Mouse (Mus musculus) ES-E14 (cell line): ENCODE results near the gene Klk6. TPM values are rescaled to one million over a fixed set of nuclear protein-coding genes. Genes with fewer than 3 reads are reported as not detected.

Experiments used
- DNase-seq: peaks from one replicate; pipeline ENCODE4 v3.0.0-alpha.2; 2013; ENCODE audit warnings: low read depth, low spot score
- H3K27ac ChIP-seq: 2 replicates; pipeline ENCODE4 v1.5.1; 2012; ENCODE audit warnings: low read depth, mild to moderate bottlenecking, low read length, moderate library complexity, mixed read lengths; ENCODE audit not compliant: poor library complexity, insufficient read depth, severe bottlenecking
- H3K36me3 ChIP-seq: 2 replicates; pipeline ENCODE4 v1.6.1; 2012; ENCODE audit warnings: mild to moderate bottlenecking, low read length, moderate library complexity, mixed read lengths; ENCODE audit not compliant: control insufficient read depth, poor library complexity, insufficient read depth, severe bottlenecking
- H3K4me1 ChIP-seq, 2 experiments: fragments of 150-350 bp in 1 of 2; sonication (generic) in 1 of 2; 2 replicates each; pipeline ENCODE4 v1.6.1; 2012; ENCODE audit warnings: low read length in 2 of 2, mild to moderate bottlenecking in 1 of 2, mixed read lengths in 1 of 2; ENCODE audit not compliant: control insufficient read depth in 2 of 2, insufficient read depth in 2 of 2, poor library complexity in 1 of 2
- H3K4me3 ChIP-seq, 2 experiments: fragments of 150-350 bp in 1 of 2; sonication (generic) in 1 of 2; 2 replicates each; pipeline ENCODE4 v1.5.1; 2012; ENCODE audit warnings: low read length in 2 of 2, low read depth in 1 of 2, mild to moderate bottlenecking in 1 of 2, mixed read lengths in 1 of 2; ENCODE audit not compliant: insufficient read depth in 1 of 2, poor library complexity in 1 of 2, severe bottlenecking in 1 of 2
- H3K9ac ChIP-seq: 2 replicates; pipeline ENCODE4 v1.6.1; 2012; ENCODE audit warnings: low read depth, mild to moderate bottlenecking, low read length, mixed read lengths; ENCODE audit not compliant: poor library complexity, insufficient read depth, severe bottlenecking
- H3K9me3 ChIP-seq: fragments of 150-350 bp; sonication (generic); 2 replicates; pipeline ENCODE4 v1.6.1; 2012; ENCODE audit warnings: low read depth, mild to moderate bottlenecking, low read length; ENCODE audit not compliant: control insufficient read depth, insufficient read depth
- CHD2 ChIP-seq: IDR thresholded peaks from 2 replicates; pipeline ENCODE4 v1.6.1; 2014; ENCODE audit warnings: mild to moderate bottlenecking, low read depth, low read length, inconsistent platforms
- HCFC1 ChIP-seq: IDR thresholded peaks from 2 replicates; pipeline ENCODE4 v1.6.1; 2012; ENCODE audit warnings: low read length, inconsistent platforms, borderline replicate concordance; ENCODE audit not compliant: insufficient read depth
- MAFK ChIP-seq: IDR thresholded peaks from 2 replicates; pipeline ENCODE4 v1.6.1; 2014; ENCODE audit warnings: mild to moderate bottlenecking, low read depth, low read length, inconsistent platforms; ENCODE audit not compliant: insufficient read depth
- ZC3H11A ChIP-seq: IDR thresholded peaks from 2 replicates; pipeline ENCODE4 v1.6.1; 2012; ENCODE audit warnings: low read depth, mild to moderate bottlenecking, inconsistent platforms, low read length, borderline replicate concordance
- ZNF384 ChIP-seq: IDR thresholded peaks from 2 replicates; pipeline ENCODE4 v1.6.1; 2012; ENCODE audit warnings: low read depth, low read length, inconsistent platforms
- in situ Hi-C, 2 experiments: fragments of 600-800 bp; cut with MboI; formaldehyde crosslinking; loops; one replicate each; pipeline ENCODE4 v1.15.1; 2025; ENCODE audit warnings: low sequenced_read_pairs in 2 of 2, inconsistent platforms in 1 of 2; ENCODE audit not compliant: unreplicated experiment in 2 of 2
- total RNA-seq: library from RNA; depleted of rRNA; stranded (reverse); fragments of 300-350 nt; gene quantifications from 2 replicates; pipeline ENCODE4 v1.2.3, GENCODE M21; 2012

Gene Klk6
- total RNA-seq, 1 experiment, result 0.54 TPM

GRCm38 (mm10) chr7:43777423-43777822 lies 46.9 kb upstream of the Klk6 start:
- DNase-seq, result no peak
- H3K27ac ChIP-seq, result no peak overlapping the region
- no peaks in the 10 kb centered on the region for H3K9me3 ChIP-seq
- TF ChIP-seq ZC3H11A (no peak), HCFC1 (no peak), CHD2 (no peak), ZNF384 (no peak), MAFK (no peak)
- no peaks in the 10 kb centered on the region for H3K36me3 ChIP-seq
- no peak overlapping the region for H3K4me3 ChIP-seq
- H3K4me1 ChIP-seq, result peaks cover 0 to 39% of the 10 kb centered on the region in 2 experiments; a peak in 3 of 4 replicates
- H3K9ac ChIP-seq, result no peak overlapping the region
- in situ Hi-C loops, result no loop called here

GRCm38 (mm10) chr7:43778176-43778970 lies 45.9 kb upstream of the Klk6 start:
- in situ Hi-C loops, result no loop called here
- no peak for DNase-seq
- no peak overlapping the region for H3K9ac ChIP-seq
- H3K4me1 ChIP-seq, result peaks cover 0 to 39% of the 10 kb centered on the region in 2 experiments
- no peaks in the 10 kb centered on the region for H3K36me3 ChIP-seq
- TF ChIP-seq MAFK (no peak), HCFC1 (no peak), CHD2 (no peak), ZNF384 (no peak), ZC3H11A (no peak)
- no peaks in the 10 kb centered on the region for H3K9me3 ChIP-seq
- no peak overlapping the region for H3K4me3 ChIP-seq
- H3K27ac ChIP-seq, result no peak overlapping the region

GRCm38 (mm10) chr7:43780241-43780640 lies 44.1 kb upstream of the Klk6 start:
- Histone ChIP-seq H3K27ac (no peak overlapping the region), H3K9ac (no peak overlapping the region), H3K36me3 (no peaks in the 10 kb centered on the region), H3K9me3 (no peaks in the 10 kb centered on the region), H3K4me1 (peaks cover 0 to 30% of the 10 kb centered on the region in 2 experiments; a peak in 3 of 4 replicates), H3K4me3 (no peak overlapping the region)
- TF ChIP-seq MAFK, result no peak
- TF ChIP-seq ZNF384, result no peak
- no peak for TF ChIP-seq HCFC1
- TF ChIP-seq CHD2, result no peak
- no peak for TF ChIP-seq ZC3H11A
- in situ Hi-C loops, result no loop called here
- DNase-seq, result no peak

- H3K9me3 ChIP-seq, result no peaks in the 10 kb centered on the region
- no peak within 1 kb of the TSS for H3K27ac ChIP-seq
- no peak within 1 kb of the TSS; a peak in 1 of 4 replicates for H3K4me3 ChIP-seq
- H3K9ac ChIP-seq, result no peak within 1 kb of the TSS; the same call in 1 of the 2 replicates
- TF ChIP-seq ZNF384 (no peak), CHD2 (no peak), ZC3H11A (no peak), MAFK (no peak), HCFC1 (no peak)
- in situ Hi-C loops, result no loop called here
- no peak for DNase-seq
- H3K36me3 ChIP-seq, result no peaks in the 10 kb centered on the region
- H3K4me1 ChIP-seq, result peaks cover 0 to 26% of the 10 kb centered on the region in 2 experiments; a peak in 3 of 4 replicates
Observed at GRCm38 (mm10) chr7:43780746-43781145, 43.6 kb upstream of the Klk6 start, which contains the start of gene Klk10. Klk10 (plus strand) TSS chr7:43781035.

- no peaks in the 10 kb centered on the region for H3K9me3 ChIP-seq
- H3K36me3 ChIP-seq, result no peaks in the 10 kb centered on the region
- H3K4me1 ChIP-seq, result peaks cover 0 to 21% of the 10 kb centered on the region in 2 experiments; a peak in 3 of 4 replicates
- no peak overlapping the region; the same call in 1 of the 2 replicates for H3K9ac ChIP-seq
- H3K27ac ChIP-seq, result no peak overlapping the region
- DNase-seq, result no peak
- no peak overlapping the region; a peak in 1 of 4 replicates for H3K4me3 ChIP-seq
- in situ Hi-C loops, result no loop called here
- no peak for TF ChIP-seq MAFK
- TF ChIP-seq CHD2, result no peak
- TF ChIP-seq ZNF384, result no peak
- TF ChIP-seq ZC3H11A, result no peak
- TF ChIP-seq HCFC1, result no peak
Observed at GRCm38 (mm10) chr7:43781541-43781940, 42.8 kb upstream of the Klk6 start.
